Mouse (Mus musculus) embryonic stem cell, embryonic (primary cell): ENCODE data around the gene Mgmt.

Experiments used
- CTCF ChIA-PET, 4 experiments: fragments of 300-600 bp in 2 of 4; fragments of 350-600 bp in 2 of 4; sonication (Branson Sonifier 250); formaldehyde crosslinking; loops; one replicate each; lab custom pipeline; 2022; ENCODE audit warnings: inconsistent platforms in 2 of 4; lab: Charles Lee
- POLR2A ChIA-PET, 4 experiments: fragments of 300-600 bp in 2 of 4; fragments of 350-600 bp in 2 of 4; sonication (Branson Sonifier 250); formaldehyde crosslinking; loops; one replicate each; lab custom pipeline; 2022; ENCODE audit warnings: antibody characterized with exemption in 4 of 4, inconsistent platforms in 1 of 4; lab: Charles Lee

The Mgmt gene

DNA sequence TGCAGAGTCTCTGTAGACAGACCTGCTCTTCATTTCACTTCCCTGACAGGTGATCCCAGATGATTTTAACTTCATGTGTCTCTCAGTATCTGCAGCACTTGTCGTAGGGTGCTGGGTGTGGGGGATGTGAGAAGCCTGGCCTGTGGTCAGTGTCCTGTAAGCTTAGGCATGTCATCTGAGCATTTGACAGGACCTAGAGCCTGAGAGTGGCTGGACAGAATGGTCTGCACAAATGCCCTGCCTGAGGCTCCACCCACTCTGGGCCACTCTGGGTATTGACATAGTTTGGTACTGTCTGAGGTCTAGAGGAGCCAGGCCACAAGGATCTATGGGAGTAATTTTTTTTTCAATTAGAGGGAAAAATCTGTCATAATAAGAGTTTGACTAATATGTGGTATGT, 942 bp downstream of the Mgmt start:
- ChIA-PET POLR2A (interaction anchor here in 3 of 4 experiments (0.7 to 2.2 kb wide), 16 partner anchors 13 to 542 kb away, joined by 3 to 48 read pairs (median 4); partner anchors contain the start of gene Glrx3 (in 1 of the 3)), CTCF (interaction anchor here in 2 of 4 experiments (0.6 to 0.7 kb wide), 2 partner anchors 255 to 423 kb away, joined by 3 read pairs; no protein-coding TSS in a partner anchor)

DNA sequence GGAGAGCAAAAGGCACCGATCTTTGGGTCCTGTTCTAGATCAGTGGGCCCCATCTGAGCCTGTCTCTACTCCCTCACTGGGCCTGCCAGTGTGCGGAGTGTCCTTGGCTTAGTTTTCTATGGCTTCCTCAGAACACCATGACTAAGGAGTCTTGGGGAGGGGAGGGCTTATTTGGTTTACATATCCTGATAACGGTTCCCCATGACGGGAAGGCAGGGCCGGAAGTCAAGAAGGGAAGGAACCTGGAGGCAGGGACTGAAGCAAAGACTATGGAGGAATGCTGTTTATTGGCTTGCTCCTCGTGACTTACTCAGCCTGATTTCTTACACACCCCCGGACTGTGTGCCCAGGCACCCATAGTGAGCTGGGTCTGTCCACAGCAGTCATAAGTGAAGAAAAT, 1.4 kb downstream of the Mgmt start:
- POLR2A ChIA-PET = interaction anchor here in 1 of 4 experiments (2.1 kb wide), 1 partner anchor 15 kb away, joined by 48 read pairs; no protein-coding TSS in a partner anchor
- CTCF ChIA-PET = no interaction called here

DNA sequence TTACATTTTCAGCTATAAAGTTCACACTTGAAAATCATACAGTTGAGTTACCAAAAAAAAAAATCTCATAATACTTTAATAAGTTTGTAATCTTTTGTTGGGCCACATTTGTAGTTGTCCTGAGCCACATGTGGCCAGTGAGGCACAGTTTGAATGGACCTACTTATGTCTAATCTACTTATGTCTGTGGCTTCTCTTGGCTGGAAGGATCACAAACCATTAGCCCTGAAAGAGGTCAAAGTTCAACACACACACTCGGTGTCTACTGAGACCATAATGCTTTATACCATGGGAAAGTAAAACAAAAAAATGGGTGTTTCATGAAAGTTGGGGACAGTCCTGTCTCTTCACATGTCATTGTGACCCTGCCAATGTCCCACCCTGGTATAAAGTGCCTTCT, 3.1 kb downstream of the Mgmt start:
- POLR2A ChIA-PET = no interaction called here

DNA sequence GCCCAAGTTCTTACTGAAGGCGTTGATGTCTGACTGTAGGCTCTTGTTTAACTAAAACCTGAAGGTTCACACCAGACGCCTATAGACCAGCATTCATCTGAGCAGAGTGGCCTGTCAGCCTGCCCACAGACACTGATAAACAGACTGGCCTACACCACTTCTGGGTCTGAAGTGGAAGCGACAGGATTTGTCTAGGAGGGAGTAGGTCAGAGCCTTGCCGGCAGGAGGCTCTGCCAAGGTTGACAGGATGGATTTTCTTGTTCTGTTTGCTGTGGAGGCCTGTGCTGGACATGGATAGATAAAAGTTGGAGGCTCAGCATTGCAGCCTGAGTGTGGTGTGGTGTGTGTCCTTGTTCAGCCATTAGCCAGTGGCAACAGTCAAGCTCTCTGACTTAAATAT, 3.6 kb downstream of the Mgmt start:
- CTCF ChIA-PET = no interaction called here

More for the DNA sequence above, 3.1 kb downstream of the Mgmt start:
- CTCF ChIA-PET = interaction anchor here in 1 of 4 experiments (0.5 kb wide), 1 partner anchor 585 kb away, joined by 3 read pairs; no protein-coding TSS in a partner anchor

DNA sequence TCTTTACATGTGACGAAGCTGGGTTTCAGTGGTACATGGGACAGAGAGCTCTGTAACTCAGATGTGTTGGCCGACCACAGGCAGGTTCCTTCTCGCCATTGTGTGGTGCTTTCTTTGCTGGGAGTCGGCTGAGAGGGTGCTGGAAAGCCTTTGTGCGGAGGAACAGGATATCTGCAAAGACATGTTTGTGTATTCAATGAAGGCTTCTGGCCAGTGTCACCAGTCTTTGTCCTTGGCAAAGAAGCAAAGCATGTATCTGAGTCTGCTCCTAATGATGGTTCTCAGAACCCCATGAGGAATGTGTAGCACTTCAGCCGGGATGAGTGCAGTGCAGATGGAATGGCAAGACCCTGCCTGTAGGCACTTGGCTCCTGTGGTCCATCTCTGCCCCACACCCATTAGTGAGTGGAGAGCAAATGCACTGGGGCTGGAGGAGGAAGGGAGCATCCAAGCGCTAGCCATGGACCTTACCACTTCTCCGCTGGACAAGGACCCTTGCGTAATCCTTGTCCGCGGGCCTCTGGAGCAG, 14.3 kb downstream of the Mgmt start:
- CTCF ChIA-PET = interaction anchor here in 1 of 4 experiments (0.6 kb wide), 1 partner anchor 439 kb away, joined by 4 read pairs; no protein-coding TSS in a partner anchor
- POLR2A ChIA-PET = interaction anchor here in 2 of 4 experiments (1.0 to 6.6 kb wide), 4 partner anchors 14 to 49 kb away, joined by 3 to 48 read pairs (median 7); partner anchors contain the start of gene Mgmt (in 2 of the 2)

More for the DNA sequence above, 3.6 kb downstream of the Mgmt start:
- POLR2A ChIA-PET = no interaction called here

DNA sequence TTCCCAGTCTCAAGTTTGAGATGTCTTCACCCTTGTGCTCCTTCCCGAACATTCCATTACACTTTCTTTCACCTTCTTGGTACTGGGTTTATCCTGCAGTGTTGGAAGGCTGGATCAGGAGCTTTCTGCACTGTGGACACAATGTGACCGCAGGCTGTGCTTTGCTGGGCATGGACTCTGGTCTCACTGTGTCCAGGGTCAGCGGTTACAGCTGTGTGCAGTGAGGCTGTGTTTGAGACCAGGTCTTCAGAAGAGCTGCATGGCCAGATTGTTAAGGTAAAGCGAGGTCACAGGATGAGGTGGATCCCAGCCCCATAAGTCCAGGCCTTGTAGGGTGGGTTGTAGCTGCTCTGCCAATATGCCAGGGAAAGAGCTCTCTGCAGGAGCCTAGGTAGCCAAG, 18.5 kb downstream of the Mgmt start:
- CTCF ChIA-PET = interaction anchor here in 1 of 4 experiments (0.7 kb wide), 1 partner anchor 294 kb away, joined by 8 read pairs; no protein-coding TSS in a partner anchor
- POLR2A ChIA-PET = interaction anchor here in 1 of 4 experiments (0.8 to 6.6 kb wide), 2 partner anchors 18 to 234 kb away, joined by 3 to 48 read pairs; partner anchors contain the start of gene Mgmt

DNA sequence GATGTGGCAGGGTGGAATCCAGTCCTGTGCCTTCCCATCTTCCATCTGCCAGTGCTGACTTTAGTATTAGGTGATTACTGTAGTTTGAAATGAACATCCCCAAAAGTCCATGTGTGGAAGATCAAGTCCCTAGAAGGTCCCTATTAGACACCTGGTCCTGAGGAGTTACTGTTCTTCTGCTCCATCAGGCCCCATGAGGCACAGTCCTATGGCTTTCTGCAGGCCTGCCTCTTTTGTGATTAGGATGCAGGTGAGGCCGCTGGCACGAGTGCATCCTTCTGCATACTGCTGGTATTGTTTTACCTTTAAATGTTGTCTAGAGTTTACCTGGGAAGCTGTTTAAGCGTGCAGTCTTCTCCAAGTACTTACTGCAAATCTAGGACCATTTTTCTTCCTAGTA, 21.6 kb downstream of the Mgmt start:
- CTCF ChIA-PET = no interaction called here
- POLR2A ChIA-PET = no interaction called here

DNA sequence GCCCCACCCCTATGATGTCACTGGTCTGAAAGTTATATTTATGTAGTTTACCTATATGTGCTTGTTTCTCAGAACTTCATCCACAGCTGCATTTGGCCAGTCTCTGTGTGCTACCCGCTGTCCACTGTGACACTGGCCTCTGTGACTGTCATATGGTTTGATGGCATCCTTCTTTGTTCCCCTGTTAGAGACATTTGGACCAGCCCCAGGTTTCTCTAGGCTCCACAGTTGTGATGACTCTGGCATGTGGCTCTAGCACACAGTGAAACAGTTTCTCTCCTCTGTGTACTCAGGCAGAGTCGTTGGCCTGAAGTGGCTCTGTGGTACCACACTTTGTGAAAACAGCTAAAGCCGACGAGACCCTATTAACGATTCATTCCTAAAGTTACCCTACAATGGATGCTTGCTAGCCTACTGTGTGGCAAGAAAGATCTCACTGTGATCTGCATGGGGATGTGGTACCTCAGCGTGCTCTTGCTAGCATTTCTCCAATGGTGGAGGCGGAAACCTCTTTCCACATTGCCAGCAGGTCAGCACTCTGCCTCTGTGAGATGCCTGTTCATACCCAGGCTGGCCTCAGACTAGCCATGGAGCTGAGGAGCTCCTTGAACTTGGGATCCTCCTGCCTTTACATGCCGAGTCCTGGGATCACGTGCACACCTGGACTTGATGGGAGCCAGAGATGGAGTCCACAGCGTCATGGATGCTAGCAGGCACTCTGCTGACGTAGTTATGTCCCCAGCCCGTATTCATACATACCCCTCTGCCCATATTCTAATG, 26.8 kb downstream of the Mgmt start:
- CTCF ChIA-PET = interaction anchor here in 1 of 4 experiments (0.5 kb wide), 1 partner anchor 139 kb away, joined by 3 read pairs; no protein-coding TSS in a partner anchor

DNA sequence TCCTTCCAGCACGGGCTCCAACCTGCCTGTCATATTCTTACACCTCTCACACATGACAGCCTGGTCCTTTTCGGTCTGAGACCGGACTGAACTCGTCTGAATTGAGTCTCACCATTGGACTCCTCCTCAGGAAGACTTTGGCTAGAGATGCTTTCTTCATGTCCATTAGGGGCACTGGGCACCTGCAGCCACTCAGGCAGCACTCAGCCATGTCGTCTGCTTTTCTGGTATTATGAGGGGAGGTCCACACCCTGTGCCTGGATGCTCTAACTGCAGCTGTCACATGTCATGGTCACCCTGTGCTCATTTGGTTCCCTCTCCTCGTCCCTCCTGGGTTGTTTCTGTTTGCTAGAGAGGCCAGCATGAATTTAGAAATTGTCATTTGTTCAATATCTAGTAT, 27.8 kb downstream of the Mgmt start:
- ChIA-PET POLR2A (no interaction called here), CTCF (no interaction called here)

More for the DNA sequence above, 26.8 kb downstream of the Mgmt start:
- POLR2A ChIA-PET = no interaction called here

DNA sequence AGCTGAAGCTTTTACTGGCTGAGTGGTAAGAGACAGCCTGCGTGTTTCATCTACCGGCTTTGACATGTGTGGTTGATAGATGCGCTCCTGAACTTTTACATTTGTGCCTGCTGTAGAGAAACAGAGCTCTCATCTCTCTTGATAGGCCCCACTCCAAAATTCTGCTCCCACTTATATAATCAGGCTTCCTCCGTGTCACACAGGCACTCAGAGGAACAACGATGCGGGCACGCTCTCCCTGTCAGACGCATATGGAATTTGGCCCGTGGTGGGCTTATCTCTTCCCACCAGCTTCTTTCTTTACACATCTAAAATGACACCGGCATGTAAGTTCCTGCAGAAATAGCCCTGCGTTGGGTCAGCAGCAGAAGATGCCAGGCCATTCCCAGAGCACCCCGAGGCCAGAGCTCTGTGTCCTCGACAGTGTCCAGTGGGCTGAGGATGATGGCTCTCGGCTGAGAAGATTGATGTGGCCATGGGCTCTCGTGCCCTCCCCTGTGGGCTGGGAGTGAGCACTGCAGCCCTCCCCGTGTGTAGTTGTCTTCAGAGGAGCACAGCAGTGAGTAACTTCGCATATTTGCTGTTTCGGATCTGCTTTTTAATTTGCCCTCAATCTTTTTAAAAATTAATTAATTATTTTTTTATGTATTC, 30.3 kb downstream of the Mgmt start:
- CTCF ChIA-PET = interaction anchor here in 1 of 4 experiments (0.7 kb wide), 1 partner anchor 435 kb away, joined by 6 read pairs; no protein-coding TSS in a partner anchor
- POLR2A ChIA-PET = interaction anchor here in 2 of 4 experiments (0.6 to 1.3 kb wide), 2 partner anchors 8 to 30 kb away, joined by 3 to 4 read pairs; partner anchors contain the start of gene Mgmt (in 1 of the 2)

DNA sequence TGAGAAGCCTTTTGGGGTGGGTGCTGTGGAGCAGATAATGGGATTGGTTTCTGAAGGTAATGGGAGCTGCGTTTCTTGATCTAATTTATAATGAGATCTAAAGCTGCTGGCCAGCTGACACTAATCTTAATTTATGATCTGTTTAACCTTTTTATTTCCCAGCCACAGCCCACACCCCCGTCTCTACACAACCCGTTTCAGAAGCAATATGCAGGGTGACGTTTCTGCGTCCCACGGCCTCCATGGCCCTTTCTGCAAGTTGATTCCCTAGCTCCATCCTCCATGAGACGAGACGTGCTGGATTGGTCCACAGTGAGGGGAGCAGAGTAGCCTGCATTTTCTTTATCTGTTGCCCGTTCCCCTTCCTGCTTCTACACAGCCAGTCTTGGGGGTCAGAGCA, 31.8 kb downstream of the Mgmt start:
- ChIA-PET CTCF (no interaction called here), POLR2A (interaction anchor here in 2 of 4 experiments (0.6 to 1.3 kb wide), 2 partner anchors 9 to 32 kb away, joined by 3 read pairs; partner anchors contain the start of gene Mgmt (in 1 of the 2))

DNA sequence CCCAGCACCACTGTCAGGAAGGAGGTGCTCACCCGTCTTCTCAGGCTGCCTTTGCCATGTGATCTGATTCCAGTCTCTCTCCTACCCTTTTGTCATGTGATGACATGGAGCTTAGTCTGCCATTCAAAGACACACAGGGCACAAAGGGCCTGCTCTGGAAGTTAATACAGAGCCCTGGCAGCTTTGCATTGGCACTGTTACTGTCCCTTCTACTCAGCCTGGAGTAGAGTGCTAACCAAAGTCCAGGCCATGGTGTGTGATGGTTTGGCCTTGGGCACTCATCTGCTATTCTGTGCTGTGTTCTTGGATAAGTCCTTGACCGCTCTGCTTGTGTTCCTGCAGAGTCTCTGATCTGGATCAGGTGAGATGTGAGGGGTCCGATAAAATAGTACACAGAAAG, 36.0 kb downstream of the Mgmt start:
- ChIA-PET POLR2A (interaction anchor here in 2 of 4 experiments (1.1 to 1.5 kb wide), 2 partner anchors 21 to 36 kb away, joined by 3 read pairs; partner anchors contain the start of gene Mgmt (in 1 of the 2)), CTCF (interaction anchor here in 1 of 4 experiments (1.1 kb wide), 1 partner anchor 11 kb away, joined by 3 read pairs; no protein-coding TSS in a partner anchor)

DNA sequence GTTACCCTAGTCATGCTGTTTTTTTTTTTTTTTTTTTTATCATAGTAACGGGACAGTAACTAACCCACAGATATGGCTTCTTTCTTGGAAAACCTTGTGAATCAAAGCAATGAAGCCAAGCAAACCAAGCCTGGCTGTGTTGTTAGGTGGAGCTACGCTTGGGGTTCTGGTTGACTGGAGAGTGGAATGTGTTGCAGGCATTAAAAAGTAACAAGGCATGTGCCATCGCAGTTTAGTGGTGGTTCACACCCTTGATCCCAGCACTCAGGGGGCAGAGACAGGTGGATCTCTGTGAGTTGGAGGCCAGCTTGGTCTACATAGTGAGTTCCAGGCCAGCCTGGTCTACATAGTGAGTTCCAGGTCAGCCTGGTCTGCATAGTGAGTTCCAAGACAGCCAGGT, 39.0 kb downstream of the Mgmt start:
- ChIA-PET CTCF (no interaction called here), POLR2A (interaction anchor here in 3 of 4 experiments (0.7 to 4.6 kb wide), 4 partner anchors 9 to 320 kb away, joined by 3 to 17 read pairs (median 4); partner anchors contain the start of gene Mgmt (in 1 of the 3))

DNA sequence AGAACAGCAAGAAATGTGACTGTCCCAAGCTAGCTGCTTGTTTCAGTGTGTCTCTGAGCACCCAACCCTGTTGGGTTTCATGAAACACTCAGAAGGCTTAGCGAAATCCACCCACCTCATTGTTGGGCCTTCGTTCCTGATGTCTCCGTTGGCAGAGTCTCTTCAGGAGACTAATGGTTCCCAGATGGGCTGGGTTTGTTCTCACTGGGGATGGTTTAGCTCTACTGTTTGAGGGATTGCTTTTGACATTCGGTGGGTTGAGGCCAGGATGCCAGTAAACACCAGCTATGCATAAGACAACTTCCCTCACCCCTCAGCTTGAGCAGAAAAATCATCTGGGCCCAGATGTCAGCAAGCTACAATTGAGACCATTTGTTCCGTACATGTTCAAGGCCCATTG, 39.9 kb downstream of the Mgmt start:
- POLR2A ChIA-PET = interaction anchor here in 2 of 4 experiments (0.8 to 4.6 kb wide), 3 partner anchors 15 to 40 kb away, joined by 3 to 17 read pairs (median 3); partner anchors contain the start of gene Mgmt (in 1 of the 2)
- CTCF ChIA-PET = interaction anchor here in 1 of 4 experiments (0.6 to 0.7 kb wide), 2 partner anchors 18 to 125 kb away, joined by 3 to 5 read pairs; no protein-coding TSS in a partner anchor

DNA sequence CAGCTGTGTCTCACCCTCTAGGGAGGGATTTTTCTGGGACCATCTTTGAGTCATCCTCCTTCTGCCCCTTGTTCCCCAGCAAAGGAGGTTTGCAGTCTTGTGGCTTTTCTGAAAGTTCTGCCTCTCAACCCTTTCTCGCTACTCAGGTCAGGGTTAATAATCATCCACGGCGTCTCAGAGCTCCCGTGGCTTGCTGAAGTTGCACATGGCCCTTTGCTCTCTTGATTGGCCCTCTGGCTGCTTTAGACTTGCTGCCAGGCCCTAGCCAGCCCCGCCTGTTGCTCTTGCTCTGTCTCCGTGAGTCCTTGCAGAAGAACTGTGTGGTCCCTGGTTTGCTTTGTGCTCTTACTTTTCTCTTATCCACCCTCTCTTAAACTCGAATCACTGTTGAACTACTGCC, 40.4 kb downstream of the Mgmt start:
- POLR2A ChIA-PET = interaction anchor here in 2 of 4 experiments (0.6 to 4.6 kb wide), 3 partner anchors 16 to 384 kb away, joined by 3 to 17 read pairs (median 3); partner anchors contain the start of gene Mgmt (in 1 of the 2)

DNA sequence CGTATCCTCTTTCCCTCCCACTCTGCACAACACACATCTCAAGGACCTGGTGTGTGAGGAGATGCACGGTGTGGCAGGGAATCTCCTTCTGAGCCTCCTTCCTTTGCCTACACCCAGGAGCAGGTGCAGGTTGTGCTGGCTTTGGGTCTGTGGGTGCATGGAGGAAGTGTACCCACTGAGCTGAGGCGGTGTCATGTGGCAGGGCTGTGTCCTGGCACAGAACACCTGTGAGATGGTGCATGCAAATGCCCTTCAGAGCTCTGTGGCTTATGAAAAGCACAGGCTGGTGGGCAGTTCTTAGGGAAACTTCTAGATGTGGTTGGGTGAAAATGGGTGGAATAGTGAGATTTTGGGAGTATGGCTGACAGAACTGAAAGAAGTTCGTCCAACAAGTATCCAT, 44.0 kb downstream of the Mgmt start:
- CTCF ChIA-PET = no interaction called here
- POLR2A ChIA-PET = no interaction called here

More for the DNA sequence above, 40.4 kb downstream of the Mgmt start:
- CTCF ChIA-PET = interaction anchor here in 1 of 4 experiments (0.6 to 0.7 kb wide), 2 partner anchors 17 to 124 kb away, joined by 3 to 5 read pairs; no protein-coding TSS in a partner anchor

DNA sequence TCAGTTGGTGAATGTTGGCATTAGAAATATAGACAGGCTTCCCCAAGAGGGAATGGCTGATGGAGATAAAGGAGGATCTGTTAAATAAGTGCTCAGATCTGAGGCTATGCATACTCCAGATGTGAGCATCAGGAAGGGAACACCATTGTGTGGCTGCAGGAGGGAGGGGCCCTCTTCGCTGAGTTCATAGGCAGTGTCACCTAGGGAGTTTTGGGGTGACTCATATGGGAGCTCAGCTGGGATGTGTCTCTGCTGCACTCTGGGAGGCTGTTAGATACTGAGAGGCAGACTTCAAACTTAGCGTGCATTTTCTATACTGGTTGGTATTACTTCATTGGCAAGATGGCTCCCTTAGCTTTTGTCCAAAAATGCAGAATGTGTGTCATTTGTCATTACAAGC, 48.0 kb downstream of the Mgmt start:
- ChIA-PET POLR2A (interaction anchor here in 1 of 4 experiments (1.5 kb wide), 1 partner anchor 48 kb away, joined by 3 read pairs; the partner anchor contains the start of gene Mgmt), CTCF (no interaction called here)

DNA sequence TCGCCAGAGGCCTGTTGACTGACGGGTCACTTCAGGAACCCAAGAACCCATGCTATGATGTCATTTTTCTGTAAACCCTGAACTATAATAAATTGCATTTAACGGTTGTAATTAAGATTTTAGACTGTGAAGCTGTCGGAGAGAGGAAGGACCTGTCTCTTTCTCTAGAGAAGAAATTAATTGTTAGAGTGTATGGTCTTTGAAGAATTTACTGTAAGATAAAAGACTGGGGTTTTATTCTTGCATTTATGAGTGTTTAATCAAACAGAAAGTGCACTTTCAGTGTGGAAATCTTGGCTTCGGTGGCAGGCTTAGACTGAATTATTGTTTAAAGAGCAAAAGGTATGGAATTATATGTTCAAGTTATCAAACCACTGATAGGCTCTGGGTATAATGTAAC, 49.5 kb downstream of the Mgmt start:
- ChIA-PET CTCF (no interaction called here), POLR2A (no interaction called here)
